Mouse (Mus musculus): ENCODE measurements around the gene Lrmda. TPM values are rescaled to one million over a fixed set of nuclear protein-coding genes. Genes with fewer than 3 reads are reported as not detected.

Gene Lrmda
- 3.0 and 5.1 TPM in 2 replicates for polyA plus RNA-seq (2021; fragmentation: Nextera tagmentation)
- long read RNA-seq, experiment 1 = 0 reads
- long read RNA-seq, experiment 2, partial matches to known transcripts = 0 of 4 reads
- long read RNA-seq, experiment 2, other reads (novel, unspliced or antisense) = 3 of 4 reads

DNA sequence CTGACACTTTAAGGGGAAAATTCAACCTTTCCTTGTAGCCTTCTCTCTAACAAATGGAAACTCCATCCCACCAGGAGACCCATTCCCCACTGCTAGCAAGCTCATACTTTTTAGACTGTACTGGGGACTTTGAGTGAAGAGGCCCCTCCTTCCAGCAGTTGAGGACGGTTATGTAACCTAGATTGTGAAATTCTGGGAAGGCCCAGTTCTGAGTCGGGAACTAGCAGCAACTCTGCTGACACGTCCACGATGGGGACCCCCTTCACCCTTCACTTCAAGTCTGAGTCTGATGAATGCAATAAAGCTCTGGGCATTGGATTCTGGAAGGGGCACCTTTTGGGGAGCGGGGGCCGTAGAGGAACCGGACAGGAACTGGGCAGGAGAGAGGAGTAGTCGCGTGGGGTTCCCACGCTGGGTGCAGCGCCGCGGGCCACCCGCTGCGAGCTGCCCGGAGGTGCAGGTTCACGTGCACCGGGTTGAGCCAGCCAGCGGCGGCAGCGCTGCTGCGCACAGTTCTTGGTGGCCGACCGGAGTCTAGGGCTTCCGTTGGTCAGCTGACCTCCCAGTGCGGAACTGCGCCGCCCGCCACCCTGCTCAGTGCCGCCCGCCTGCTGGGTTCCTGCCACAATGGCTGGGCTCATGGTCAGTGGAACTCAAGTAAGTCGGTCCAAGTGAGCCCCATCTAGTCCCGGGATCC is at the start of gene Lrmda:
Gene Lrmda, plus strand, starts transcription at position 461 of the 697 bp plus-strand sequence.

DNA sequence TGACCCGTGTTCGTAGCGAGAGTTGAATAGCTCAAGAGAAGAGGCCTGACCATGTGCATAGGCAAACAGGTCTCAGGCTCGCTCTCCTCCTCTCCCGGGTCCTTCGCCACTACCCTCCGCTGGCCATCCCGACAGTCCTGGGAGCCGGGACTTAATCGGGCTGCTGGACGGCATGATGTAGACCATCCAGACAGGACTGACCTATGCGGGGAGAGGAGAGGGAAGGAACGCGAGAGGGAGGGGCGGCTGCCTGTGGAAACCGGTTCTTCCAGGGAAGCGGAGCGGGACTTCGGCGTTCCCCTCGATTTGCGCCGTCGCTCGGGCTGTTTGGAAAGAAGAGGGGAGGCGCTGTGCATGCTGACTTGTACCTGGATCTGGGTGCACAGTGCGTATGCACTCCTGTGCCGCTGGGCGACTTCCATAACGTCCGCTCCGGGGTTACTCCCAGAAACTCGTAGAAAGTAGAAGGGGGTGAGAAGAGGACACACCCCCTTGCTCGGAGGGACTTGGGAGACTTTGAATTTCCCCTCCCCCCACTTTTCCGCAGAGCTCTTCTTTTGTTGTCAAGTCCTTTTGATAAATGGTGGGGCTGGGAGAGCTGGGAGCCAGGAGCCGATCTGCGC is 30.1 kb upstream of the Lrmda start, which contains the start of gene Zfp503:
Gene Zfp503, minus strand, starts transcription at position 311 of the 623 bp plus-strand sequence.

Small RNA genes lying within 50 kb of the gene (microRNA-seq; reads per million reads assigned to microRNA genes)
- gene Gm27532 = not detected

Other genes starting within 250 kb of the Lrmda start
- 328 and 329 TPM in 2 replicates for gene Vdac2, start 194.5 kb upstream of the Lrmda start, polyA plus RNA-seq (2021; fragmentation: Nextera tagmentation)
- 61.6 and 62.0 TPM in 2 replicates for gene Comtd1, start 170.7 kb upstream of the Lrmda start, polyA plus RNA-seq (2021; fragmentation: Nextera tagmentation)
- 0.35 and 0.39 TPM in 2 replicates for gene Zfp503, start 30.1 kb upstream of the Lrmda start, polyA plus RNA-seq (2021; fragmentation: Nextera tagmentation)

Measured in layer of hippocampus, adult 6 months (tissue).